Mouse (Mus musculus) lung, adult 2 months (tissue): Measurements from ENCODE around the gene Gm4981. TPM values are rescaled to one million over a fixed set of nuclear protein-coding genes. Genes with fewer than 3 reads are reported as not detected.
A peak's percentile ranks its signal among the peaks of the same experiment; 100 is the strongest.
"Not testable (repeated sequence)": the region's sequence is repeated elsewhere in the genome, so short reads cannot be mapped to it uniquely, and the experiment has no call there.

Source experiments
- DNase-seq: peaks from one replicate; pipeline ENCODE4 v3.0.0; 2022
- H3K4me1 ChIP-seq: fragments of 200-500 bp; 2 replicates; pipeline ENCODE4 v1.6.1; 2011; ENCODE audit warnings: low read length; ENCODE audit not compliant: control insufficient read depth, insufficient read depth
- H3K4me3 ChIP-seq: fragments of 200-500 bp; replicated peaks from 2 replicates; pipeline ENCODE3; 2011; ENCODE audit warnings: low read depth, mild to moderate bottlenecking, control low read depth, low read length; ENCODE audit errors: extremely low read depth
- CTCF ChIP-seq: fragments of 200-500 bp; IDR thresholded peaks from 2 replicates; pipeline ENCODE4 v1.5.1; 2011; ENCODE audit warnings: mild to moderate bottlenecking, low read length, control low read depth; ENCODE audit not compliant: insufficient read depth
- POLR2A ChIP-seq: fragments of 200-500 bp; IDR thresholded peaks from 2 replicates; pipeline ENCODE4 v1.6.1; 2011; ENCODE audit warnings: low read depth, mild to moderate bottlenecking, control low read depth, low read length, borderline replicate concordance; ENCODE audit errors: extremely low read depth
- WGBS: fragments of 180-500 bp; shearing (Covaris S2); methylation state at CpG from one replicate; pipeline ENCODE4 v1.1.7; 2018; 5-methylcytosine and 5-hydroxymethylcytosine counted together
- polyA plus RNA-seq: library from polyadenylated mRNA; depleted of rRNA; stranded (reverse); fragments of >200 nt; gene quantifications from 2 replicates; pipeline ENCODE4 v1.2.3, GENCODE M21; 2012; rRNA removed

The Gm4981 gene
- polyA plus RNA-seq, result 0.06 TPM in 1 of 2 replicates, not detected in the other

GRCm38 (mm10) chr10:58236613-58237012, at the start of gene Gm4981:
Gene Gm4981, minus strand, starts transcription at chr10:58236701.
- WGBS, result 89% methylated on average over 10 of the region's 10 CpGs

GRCm38 (mm10) chr10:58282238-58282637, 45.7 kb upstream of the Gm4981 start:
- no peak for DNase-seq
- TF ChIP-seq POLR2A, result no peak
- TF ChIP-seq CTCF, result no peak
- WGBS, result 85% methylated on average over 7 of the region's 7 CpGs
- H3K4me1 ChIP-seq, result no peaks in the 10 kb centered on the region
- no peak overlapping the region for H3K4me3 ChIP-seq

More at GRCm38 (mm10) chr10:58236613-58237012, at the start of gene Gm4981:
- no peak for TF ChIP-seq POLR2A
- Histone ChIP-seq H3K4me1 (no peaks in the 10 kb centered on the region), H3K4me3 (no peak within 1 kb of the TSS)
- DNase-seq, result no peak

GRCm38 (mm10) chr10:58258466-58258865, 22.0 kb upstream of the Gm4981 start:
- H3K4me3 ChIP-seq, result no peak overlapping the region
- no peak for TF ChIP-seq POLR2A
- no peak for TF ChIP-seq CTCF
- peaks cover 12% of the 10 kb centered on the region for H3K4me1 ChIP-seq
- DNase-seq, result no peak
- 33% methylated on average over 5 of the region's 5 CpGs for WGBS

- TF ChIP-seq POLR2A, result no peak
- no peak for TF ChIP-seq CTCF
- no peak for DNase-seq
- H3K4me1 ChIP-seq, result peaks cover 12% of the 10 kb centered on the region
- 0% methylated on average over 4 of the region's 4 CpGs for WGBS
- H3K4me3 ChIP-seq, result peak overlapping the region; percentile 84
Measured at GRCm38 (mm10) chr10:58255954-58256353, 19.5 kb upstream of the Gm4981 start.

GRCm38 (mm10) chr10:58255213-58255892, 18.9 kb upstream of the Gm4981 start, which contains the start of gene Gcc2:
Gene Gcc2, plus strand, starts transcription at chr10:58255497.
- peak within 1 kb of the TSS; percentile 84 for H3K4me3 ChIP-seq
- no peak for TF ChIP-seq CTCF
- TF ChIP-seq POLR2A, result peak; percentile 96
- peaks cover 12% of the 10 kb centered on the region for H3K4me1 ChIP-seq
- peak; percentile 91 for DNase-seq
- under 1% methylated on average over 58 of the region's 58 CpGs for WGBS

- H3K4me1 ChIP-seq, result peaks cover 10% of the 10 kb centered on the region
- TF ChIP-seq CTCF (no peak), POLR2A (no peak)
- DNase-seq, result no peak
- peak overlapping the region; percentile 84 for H3K4me3 ChIP-seq
- WGBS, result 23% methylated on average over 6 of the region's 6 CpGs
Measured at GRCm38 (mm10) chr10:58254635-58255175, 18.2 kb upstream of the Gm4981 start.

- WGBS, result 61% methylated on average over 1 of the region's 1 CpGs
- Histone ChIP-seq H3K4me1 (peaks cover under 1% of the 10 kb centered on the region), H3K4me3 (no peak overlapping the region)
- DNase-seq, result no peak
- TF ChIP-seq CTCF (no peak), POLR2A (no peak)
Measured at GRCm38 (mm10) chr10:58249535-58249934, 13.0 kb upstream of the Gm4981 start.

GRCm38 (mm10) chr10:58238984-58239740, 2.7 kb upstream of the Gm4981 start:
- H3K4me3 ChIP-seq, H3K4me1 ChIP-seq: not testable (repeated sequence)
- whole genome bisulfite sequencing, result 79% methylated on average over 8 of the region's 8 CpGs
- peak; percentile 54 for DNase-seq

- not testable (repeated sequence) for DNase-seq, H3K4me1 ChIP-seq, H3K4me3 ChIP-seq
- 76% methylated on average over 4 of the region's 4 CpGs for WGBS
Measured at GRCm38 (mm10) chr10:58234985-58235384, 1.5 kb downstream of the Gm4981 start.

GRCm38 (mm10) chr10:58233740-58234121, 2.8 kb downstream of the Gm4981 start:
- H3K4me3 ChIP-seq, DNase-seq, H3K4me1 ChIP-seq: not testable (repeated sequence)

- H3K4me1 ChIP-seq, H3K4me3 ChIP-seq: not testable (repeated sequence)
- DNase-seq, result peak; percentile 39
- 71% methylated on average over 10 of the region's 10 CpGs for WGBS
Measured at GRCm38 (mm10) chr10:58233054-58233739, 3.3 kb downstream of the Gm4981 start.

- 75% methylated on average over 6 of the region's 8 CpGs for WGBS
- H3K4me1 ChIP-seq, DNase-seq, H3K4me3 ChIP-seq: not testable (repeated sequence)
Measured at GRCm38 (mm10) chr10:58232641-58232969, 3.9 kb downstream of the Gm4981 start, which contains the start of gene Duxf3. Gene Duxf3, minus strand, starts transcription at chr10:58232675.

GRCm38 (mm10) chr10:58231779-58232640, 4.5 kb downstream of the Gm4981 start:
- peak; percentile 63 for DNase-seq
- 90% methylated on average over 35 of the region's 35 CpGs for WGBS
- not testable (repeated sequence) for H3K4me1 ChIP-seq, H3K4me3 ChIP-seq
